Mouse (Mus musculus): ENCODE data around the gene Wdr73.
A peak's percentile ranks its signal among the peaks of the same experiment; 100 is the strongest.
"Not testable (repeated sequence)": the region's sequence is repeated elsewhere in the genome, so short reads cannot be mapped to it uniquely, and the experiment has no call there.

The Wdr73 gene

DNA sequence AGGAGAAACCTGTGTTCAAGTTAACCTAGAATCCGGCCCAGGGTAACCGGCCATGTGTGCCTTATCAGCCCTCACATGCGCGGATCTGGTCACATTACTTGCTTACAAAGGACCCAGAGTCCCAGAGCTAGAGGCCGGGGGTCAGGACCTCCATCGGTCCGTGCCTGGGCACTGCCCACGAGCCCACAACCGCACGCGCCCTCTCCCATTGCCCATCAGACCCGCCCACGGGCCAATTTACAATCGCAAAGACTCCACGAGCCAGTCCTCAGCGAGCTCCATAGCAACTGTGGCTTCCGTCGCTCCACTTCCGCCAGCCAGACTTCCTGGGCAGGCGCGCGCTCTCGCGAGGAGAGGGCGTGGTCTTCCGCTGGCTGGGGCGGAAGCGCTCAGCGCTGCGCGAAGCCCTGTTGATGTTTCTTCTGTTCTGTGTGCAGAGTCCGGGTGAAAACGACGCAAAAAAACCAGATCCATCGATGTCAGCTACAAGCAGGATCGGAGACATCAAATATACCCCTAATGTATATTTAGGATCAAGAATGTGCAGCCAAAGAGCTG is at the start of gene Wdr73:
TSS of gene Wdr73 (minus strand) at position 326 of the 558 bp plus-strand sequence.
- DNase-seq (ENCODE audit: low spot score in 2 of 2): peak; percentile 87 to 94

DNA sequence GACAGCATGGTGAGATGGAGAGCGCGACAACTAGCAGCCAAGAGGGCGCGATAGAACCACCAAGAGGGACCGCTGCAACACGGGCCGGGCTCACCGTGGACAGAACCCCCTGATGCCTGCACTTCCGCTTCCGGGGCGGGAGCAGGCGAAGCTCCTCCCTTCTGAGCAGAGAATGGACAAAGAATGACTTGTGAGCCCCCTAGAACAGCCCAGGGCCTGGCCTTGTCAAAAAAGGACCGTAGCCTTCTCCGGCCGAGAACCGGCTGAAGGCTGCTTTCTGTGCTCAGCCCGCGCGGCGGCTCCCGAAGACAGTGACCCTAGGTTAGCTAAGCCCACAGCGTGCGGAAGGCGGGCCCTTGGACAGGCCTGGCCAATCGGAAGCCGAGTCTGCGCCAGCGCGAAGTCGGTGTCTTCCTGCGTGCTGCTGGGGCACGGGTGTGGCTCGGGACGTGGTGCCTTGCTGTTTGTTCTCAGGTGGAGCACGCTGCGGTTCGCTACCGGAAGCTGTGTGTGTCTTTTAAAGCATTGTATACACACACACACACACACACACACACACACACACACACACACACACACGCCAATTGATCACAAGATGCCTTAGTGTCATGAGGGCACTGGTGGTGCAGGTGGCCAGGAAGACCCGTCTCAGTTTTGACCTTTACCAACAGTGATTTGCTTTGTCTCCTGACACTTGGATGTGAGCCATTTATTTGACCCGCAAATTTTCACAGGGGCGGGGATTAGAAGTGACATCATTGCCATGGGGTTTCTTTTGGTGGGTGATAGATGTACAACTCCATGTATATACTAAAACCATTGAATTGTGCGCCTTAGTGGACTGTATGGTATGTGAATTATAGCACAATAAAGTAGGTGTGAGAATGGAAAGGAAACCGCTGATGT is 46.6 kb upstream of the Wdr73 start, which contains the start of gene Sec11a:
TSS of gene Sec11a (minus strand) at position 336 of the 906 bp plus-strand sequence.
- DNase-seq (ENCODE audit: low spot score in 2 of 2): peak; percentile 91 to 96

DNA sequence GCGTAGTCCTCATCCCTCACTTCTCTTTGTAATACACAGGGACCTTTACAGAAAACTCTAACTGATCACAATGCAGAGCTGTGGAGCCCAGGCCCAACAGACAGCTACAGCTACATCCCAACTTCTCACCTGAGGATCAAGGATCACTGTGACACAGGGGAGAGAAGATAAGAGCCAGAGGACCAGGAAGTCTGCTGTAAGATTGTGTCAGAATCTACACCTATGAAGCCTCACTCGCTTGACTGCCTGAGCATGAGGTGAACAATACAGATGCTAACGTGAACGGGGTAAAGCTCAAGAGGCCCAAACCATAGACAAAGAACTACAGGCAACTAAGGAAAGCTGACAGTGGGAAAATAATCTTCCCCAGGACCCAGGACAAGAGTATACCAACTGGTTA is 38.7 kb upstream of the Wdr73 start:
- DNase-seq (ENCODE audit: low spot score in 2 of 2): no peak

DNA sequence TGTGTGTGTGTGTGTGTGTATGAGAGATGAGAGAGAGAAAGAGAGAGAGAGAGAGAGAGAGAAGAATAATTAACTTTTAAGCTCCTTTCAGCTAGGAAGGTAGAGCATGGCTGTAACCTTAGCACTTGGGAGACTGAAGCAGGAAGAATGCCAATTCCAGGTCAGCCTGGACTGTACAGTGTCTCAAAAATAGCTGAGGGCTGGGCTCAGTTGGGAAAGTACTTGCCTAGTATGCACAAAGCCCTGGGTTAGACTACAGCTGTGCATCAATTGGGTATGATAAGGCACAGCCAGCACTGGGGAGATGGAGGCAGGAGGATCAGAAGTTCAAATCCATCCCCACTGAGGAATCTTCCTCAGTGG is 36.2 kb upstream of the Wdr73 start:
- not testable (repeated sequence) for DNase-seq (ENCODE audit: low spot score in 2 of 2)

DNA sequence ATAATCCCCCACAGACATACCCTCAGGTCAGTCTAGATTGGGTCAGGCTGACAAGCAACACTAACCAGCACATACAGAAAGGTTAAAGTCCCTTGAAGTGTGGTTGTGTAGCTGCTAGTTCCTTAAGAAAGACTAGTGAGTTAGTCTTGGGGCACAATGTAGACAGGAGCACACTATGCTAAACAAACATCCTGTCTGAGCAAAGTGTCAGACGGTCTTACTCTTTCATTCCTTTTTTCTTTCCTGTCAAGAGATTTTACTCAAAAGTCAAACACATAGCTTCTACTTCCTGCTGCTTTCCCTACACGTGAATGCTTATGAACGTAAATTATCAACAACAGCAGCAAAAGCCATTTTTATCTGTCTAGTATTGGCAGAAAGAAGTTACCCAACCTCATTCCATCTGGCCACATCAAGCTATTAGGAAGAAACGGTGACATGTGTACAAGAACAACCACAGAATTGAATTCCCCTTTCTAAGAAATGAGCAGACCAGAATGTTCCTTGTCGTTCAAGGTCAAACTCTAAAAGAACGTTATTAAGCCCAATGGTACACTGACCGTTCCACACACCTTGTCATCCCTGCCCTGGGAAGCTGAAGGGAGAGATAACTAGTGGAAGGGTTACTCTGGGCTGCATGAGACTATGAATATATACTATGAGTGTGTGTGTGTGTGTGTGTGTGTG is 35.7 kb upstream of the Wdr73 start:
- not testable (repeated sequence) for DNase-seq (ENCODE audit: low spot score in 2 of 2)

DNA sequence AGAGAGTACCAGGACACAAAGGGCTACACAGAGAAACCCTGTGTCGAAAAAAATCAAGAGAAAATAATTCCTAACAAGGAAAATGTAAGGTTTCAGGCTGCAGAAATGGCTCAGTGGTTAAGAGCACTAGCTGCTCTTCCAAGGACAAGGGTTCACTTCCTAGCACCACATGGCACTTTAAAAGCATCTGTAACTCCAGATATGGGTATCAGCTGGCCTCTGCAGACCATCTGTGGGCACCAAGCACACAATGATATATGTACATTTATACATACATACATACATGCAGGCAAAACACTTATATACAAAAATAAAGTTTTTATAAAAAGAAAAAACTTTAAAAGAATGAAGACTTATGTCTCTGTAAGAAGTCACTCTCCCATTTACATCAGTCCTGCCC is 34.8 kb upstream of the Wdr73 start:
- DNase-seq (ENCODE audit: low spot score in 2 of 2): no peak

DNA sequence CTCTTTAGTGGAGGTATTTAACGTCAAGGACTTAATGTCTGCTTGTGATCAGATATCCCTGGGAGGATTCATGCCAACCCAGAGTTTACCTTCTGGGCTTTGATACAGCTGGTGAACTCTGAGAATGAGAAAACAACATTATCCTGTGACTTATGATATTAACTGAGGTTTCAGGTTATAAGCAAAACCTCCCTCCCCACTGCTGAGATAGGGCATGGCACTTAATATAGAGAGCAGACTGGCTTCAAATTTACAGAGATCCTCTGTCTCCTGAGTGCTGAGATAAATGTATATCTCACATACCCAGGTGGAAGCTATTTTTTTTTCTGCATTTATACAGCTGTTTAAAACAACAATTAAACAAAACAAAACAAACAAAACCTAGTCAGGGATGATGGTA is 31.7 kb upstream of the Wdr73 start:
- no peak for DNase-seq (ENCODE audit: low spot score in 2 of 2)

DNA sequence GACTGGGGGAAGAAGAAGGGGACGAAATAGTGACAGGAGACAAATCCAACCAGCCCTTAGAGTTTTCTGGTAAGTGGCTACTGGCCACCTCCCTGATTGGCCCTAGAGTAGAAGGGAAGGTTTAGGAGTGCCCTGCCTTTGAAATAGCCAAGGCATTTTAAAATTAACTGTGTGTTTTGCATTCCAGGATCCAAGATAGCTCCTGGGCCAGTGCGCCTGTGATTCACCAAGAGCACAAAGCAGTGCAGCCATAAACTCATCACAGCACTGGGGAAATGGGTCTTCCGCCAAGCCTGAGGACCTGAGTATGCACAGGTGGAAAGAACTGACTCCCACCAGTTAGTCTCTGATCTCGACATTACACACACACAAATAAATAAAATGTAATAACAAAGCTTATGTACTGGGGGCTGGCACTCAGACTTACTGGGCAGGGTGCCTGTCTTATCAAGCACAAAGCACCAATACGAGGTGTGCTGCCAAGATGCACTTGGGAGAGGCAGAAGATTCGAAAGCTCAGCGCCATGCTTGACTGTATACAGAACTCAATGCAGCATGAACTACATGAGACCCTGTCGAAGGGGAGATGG is 30.6 kb upstream of the Wdr73 start:
- no peak for DNase-seq (ENCODE audit: low spot score in 2 of 2)

DNA sequence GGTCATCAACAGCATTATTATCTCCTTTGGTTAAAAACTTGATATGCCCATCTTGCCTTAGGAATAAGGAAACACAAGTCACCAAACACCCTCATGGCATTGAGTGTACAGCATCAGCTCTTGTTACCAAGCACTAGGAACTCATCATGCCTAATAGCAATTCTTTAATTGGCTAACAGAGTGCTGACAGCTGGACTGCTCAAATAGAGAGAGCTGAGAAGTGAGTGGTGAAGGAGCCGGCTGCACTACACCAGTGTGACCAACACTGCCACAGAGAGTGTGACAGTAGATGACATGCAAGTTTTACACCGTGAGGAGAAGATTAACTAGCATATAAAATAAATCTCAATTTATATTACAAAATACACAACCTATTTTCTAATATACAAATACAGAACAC is 22.1 kb upstream of the Wdr73 start:
- no peak for DNase-seq (ENCODE audit: low spot score in 2 of 2)

DNA sequence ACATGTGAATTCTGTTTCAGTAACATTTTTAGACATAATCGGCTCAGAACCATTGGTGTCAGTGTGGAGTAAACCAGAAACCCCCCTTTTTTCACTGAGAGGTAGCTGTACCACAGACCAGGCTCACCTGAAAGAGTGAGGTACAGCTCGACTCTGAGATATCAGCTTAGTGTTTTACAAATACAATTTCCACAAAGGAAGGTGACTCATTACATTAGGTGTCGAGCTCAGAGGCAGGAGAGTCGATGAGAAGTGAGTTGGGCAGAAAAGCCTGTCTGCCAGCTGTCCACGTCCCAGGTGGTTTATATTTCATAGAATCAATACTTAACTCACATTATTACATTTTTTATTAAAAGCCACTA is 18.6 kb upstream of the Wdr73 start:
- no peak for DNase-seq (ENCODE audit: low spot score in 2 of 2)

DNA sequence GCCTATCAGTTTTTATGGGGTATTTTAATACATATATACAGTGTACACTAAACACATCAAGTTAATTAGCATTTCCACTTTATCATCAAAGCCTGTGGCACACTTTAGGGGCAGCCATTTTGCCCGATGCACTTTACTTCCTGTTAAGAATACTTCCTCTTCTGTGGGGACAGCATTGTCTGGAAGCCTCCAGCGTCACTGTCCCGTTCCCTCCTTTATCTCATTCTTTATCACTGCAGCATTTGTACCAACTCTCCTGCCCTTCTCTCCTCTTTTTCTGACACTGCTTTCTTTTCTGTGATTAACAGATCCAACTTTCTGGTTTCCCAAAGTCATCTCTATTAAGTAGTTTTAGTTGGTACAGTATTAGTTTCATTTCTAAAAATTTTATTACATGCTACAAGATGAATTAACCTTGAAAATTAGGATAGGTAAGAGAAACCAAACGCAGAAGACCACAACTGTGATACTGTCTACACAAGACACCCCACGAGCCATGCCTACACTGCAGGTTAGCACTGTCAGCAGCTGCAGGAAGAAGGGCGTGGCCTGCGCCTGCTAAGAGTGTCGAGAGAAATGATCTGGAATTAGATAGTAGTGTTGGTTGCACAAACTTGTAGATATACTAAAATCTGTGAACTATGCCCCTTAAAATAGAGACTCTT is 18.0 kb upstream of the Wdr73 start:
- no peak for DNase-seq (ENCODE audit: low spot score in 2 of 2)

DNA sequence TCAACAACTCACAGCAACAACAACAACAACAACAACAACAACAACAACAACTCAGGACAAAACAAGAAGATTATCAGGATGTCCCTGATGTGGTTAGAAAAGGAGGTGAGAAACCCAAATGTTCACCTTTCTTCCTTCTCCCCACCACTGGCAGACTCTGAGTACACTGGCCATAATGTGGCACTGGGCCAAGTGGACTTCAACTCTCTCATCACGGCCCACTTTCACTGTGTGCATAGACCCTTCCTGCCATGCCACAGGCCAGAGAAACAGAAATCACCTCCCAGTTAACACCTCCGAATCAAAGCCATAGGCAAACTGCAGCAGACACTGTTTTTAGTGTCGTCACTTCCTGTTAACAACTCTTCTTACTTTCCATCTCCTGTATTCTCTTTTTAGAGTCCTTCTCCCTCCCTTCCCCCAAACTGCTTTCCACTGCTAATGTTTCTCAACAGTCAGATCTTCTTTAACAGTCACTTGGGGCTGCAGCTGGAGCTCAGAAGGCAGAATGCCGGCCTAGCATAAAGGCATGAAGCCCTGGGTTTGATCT is 16.9 kb upstream of the Wdr73 start:
- DNase-seq (ENCODE audit: low spot score in 2 of 2): no peak

DNA sequence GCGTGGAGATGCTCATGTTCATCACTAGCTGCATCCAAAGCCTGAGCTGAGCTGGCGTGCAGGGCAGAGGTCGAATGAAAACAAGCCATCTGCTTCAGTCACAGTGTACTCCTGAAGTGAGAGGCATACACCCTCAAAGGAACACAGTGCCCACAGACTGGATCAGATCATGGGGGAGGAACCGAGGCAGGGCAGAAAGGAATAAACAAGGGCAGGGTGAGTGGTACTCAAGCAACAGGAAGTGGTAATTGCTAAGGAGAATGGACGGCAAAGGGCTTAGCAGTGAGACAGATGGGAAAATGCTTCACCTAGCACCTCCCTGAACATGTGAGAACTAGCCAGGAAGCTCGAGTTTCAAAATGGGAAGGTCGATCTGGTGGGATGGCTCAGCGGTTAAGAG is 11.4 kb upstream of the Wdr73 start:
- DNase-seq (ENCODE audit: low spot score in 2 of 2): no peak

DNA sequence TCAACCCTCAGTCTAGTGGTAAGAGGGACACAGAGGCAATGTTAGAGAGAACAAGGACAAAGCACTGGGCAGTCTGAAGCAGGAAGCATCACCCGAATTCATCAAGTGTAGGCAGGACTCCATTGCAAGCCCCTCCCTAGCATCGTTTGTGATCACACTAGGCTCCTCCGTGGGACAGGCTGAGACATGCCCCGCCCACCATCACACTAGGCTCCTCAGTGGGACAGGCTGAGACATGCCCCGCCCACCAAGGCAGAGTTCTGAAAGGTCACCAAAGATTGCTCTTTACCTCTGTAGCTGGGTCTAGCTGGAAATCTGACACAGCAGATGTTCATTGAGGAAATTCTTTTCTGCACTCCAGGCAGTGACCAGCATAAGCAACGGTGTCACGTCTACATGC is 10.0 kb upstream of the Wdr73 start:
- DNase-seq (ENCODE audit: low spot score in 2 of 2): no peak

DNA sequence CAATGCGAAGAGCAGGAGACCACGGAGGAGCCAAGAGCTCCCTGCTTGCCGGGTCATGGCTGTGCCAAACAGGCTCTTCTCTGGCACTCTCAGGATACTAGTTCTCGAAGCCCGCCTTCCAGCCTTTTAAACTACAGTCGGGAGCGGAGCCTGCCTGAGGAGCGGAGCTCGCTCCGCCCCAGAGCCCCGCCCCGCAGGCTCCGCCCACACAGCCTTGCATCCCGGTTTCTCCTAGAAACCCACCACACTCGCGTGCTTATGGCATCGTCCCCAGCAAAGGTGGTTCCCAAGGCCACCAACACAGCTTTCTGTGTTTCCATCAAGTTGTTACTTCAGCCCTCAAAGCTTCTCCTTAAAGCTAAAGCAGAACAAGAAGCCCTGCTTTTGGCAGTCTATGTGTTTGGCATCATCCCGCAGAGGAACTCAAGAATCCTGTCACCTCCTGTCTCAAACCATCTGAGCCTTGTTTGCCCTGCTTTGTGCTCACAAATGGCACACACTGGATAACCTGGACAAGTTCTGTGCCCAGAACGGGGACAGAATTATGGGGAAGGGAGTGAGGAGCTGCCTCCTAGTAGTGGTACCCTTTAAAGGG is 3.9 kb upstream of the Wdr73 start, which contains the start of gene Nmb:
TSS of gene Nmb (minus strand) at position 156 of the 595 bp plus-strand sequence.
- peak; percentile 52 to 75 for DNase-seq (ENCODE audit: low spot score in 2 of 2)

DNA sequence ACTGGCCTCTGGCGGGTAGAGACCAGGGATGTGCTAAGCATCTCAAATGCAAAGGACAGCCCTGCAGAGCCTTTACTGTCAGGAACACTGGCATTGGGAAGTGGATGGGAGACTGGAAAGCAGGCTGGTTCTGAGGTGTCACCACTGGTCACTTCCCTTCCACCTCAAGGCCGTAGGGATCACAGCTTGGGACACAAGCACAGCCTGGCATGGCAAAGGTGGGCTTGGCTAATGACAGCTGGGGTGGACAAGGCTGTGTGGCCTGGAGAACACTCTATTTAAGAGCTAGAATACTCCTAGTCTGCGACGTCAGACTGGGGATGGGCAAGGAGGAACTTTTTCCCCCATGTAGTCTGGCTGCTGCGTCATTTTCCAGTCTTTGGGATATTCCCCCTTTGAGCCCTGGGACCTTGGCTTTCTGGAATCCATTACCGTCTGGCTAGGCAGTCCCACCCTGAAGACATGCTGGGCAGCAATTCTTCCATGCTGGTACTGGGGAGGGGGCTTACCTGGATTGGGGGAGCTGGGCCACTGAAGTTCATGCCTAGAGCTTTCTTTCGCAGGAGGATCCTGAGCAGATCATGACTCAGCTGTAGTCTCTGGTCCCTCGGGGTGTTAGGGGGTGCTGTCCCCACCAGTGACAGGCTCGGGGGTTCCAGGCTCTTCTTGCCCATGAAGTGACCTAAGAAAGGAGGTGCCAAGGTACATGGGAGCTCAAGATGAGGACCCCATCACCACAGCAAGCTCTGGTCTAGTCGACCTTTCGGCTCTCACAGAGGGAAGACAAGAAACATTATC is 2.8 kb upstream of the Wdr73 start:
- DNase-seq (ENCODE audit: low spot score in 2 of 2): no peak

DNA sequence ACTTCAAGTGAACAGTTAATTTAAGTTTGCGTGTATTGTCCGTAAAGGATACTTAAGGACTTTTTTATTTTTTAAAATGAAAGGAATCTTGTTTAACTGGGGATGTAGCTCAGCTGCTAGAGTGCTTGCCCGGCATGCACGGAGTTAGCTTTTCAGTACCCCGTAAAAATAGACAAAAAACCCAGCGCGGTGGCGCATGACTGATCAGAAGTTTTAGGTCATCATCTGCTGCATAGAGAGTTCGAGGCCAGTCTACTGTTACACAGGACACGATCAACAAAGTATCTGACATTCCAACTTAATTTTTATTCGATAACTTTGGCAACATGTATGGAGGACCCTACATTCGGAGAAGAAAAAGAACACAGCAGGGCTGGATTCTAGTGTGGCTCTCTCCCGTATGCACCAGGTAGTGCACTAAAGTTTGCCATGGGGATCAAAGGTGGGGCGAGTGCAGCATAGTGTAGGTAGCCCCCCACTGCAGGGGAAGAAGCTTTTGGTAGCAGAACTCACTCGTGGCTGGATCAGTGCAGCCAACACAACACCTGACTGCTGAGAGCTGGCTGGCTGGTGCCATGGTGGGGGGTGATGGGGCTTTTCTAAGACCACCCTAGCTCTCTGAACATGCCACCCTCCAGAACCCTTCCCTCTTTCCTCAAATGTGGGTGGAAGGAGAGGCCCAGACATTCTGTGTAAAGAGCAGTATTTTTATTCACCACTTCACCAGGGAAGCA is 639 bp upstream of the Wdr73 start:
- DNase-seq (ENCODE audit: low spot score in 2 of 2): no peak

DNA sequence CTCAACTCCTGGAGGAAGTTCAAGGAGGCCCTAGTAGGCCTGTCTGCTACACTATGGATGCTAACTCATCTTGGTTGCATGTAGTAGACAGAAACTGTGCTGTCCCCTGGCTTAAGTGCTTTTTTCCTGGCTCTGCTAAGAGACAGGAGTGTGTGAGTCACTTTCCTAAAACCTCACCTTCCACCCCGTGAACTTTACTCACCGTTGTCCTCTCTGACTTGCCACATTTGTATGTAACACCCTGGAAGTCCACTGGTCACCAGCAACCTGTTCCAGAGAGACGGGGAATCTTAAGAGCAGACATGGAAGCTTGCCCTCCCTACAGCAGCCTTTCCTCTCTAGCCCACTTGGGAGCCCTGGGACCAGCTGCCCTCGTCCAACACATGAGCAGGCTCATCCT is 3.3 kb downstream of the Wdr73 start:
- DNase-seq (ENCODE audit: low spot score in 2 of 2): no peak

DNA sequence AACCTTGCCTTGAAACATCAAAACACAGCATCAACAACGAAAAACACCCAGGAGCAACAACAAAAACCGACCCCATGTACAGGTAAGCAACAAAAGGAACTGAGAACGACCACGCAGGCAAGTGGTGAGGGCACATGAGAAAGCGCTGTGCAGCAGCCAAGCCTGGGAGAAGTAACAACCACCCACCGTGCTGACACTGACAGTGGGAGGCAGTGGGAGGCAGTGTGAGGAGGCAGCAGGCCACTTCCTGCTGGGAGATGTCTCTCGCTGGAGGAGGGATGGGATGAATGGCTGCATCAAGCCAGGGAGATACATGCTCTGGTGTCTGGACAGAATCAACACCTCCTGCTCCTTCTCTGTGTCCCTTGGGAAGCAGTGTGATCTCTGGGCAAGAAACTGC is 3.9 kb downstream of the Wdr73 start:
- no peak for DNase-seq (ENCODE audit: low spot score in 2 of 2)
